Mouse (Mus musculus): ENCODE measurements around the gene Map3k11.

Map3k11 gene

DNA sequence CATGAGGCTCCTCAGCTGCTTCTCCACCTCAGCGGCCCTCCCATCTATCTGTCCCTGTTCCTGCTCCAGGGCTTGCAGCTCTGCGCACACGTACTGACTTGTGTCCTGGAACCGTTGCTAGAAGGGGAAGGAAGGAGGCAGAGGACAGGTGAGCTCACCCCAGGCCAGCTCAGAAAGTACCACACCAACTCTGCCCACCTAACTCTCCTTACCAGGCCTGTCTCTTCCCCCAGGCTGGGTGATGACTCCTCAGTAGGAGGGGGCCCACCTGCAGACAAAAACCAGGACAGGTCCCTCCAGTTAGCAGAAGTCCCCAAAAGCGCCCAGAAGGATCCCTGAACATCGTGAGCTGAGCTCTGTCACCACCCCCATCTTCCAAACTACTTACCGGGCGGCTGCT, 22.0 kb downstream of the Map3k11 start:
- DNase-seq (ENCODE audit: low spot score in 2 of 2), result no peak

DNA sequence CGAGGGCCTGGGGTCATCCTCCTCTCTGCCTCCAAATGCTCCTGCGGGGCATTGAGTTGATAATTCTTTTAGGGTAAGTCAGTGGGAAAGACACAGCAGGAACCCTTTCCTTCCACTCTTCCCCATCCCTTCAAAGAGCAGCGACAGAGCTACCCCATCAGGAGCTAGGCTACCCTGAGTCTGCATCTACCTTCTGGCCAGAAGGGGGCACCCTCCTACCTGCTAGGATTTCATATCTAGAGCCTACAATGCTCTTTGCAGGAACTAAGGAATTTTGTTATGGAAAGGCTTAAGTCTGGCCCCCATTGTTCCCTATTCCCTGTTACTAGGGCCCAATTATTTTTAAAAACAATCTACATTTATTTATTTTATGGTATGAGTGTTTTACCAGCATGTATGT, 22.7 kb downstream of the Map3k11 start:
- peak in 1 of 2 experiments; percentile 65 for DNase-seq (ENCODE audit: low spot score in 2 of 2)

DNA sequence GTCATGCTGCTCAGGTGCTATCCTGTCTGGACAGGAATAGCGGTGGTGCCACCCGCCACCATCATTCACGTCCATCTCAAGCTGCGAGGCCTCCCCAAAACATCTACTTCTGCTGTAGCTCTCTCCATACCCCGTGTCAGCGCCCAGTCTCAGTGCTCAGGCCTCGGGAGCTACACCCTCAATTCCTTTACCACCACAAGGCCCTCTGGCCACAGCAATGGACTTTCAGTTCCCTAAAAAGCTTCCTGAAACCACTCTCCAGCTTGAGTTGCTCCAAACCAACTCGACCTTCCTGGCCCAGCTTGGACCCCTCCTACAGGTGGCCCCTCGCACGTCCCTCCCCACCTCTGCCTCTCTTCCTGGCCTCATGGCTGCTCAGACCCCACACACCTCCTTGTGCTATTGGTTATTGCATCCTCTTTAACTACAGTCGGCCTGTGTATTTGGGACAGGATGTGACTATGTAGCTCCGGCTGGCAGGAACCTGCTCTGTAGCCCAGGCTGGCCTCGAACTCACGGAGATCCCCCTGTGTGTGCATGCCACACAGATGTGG, 23.4 kb downstream of the Map3k11 start:
- DNase-seq (ENCODE audit: low spot score in 2 of 2), result no peak

DNA sequence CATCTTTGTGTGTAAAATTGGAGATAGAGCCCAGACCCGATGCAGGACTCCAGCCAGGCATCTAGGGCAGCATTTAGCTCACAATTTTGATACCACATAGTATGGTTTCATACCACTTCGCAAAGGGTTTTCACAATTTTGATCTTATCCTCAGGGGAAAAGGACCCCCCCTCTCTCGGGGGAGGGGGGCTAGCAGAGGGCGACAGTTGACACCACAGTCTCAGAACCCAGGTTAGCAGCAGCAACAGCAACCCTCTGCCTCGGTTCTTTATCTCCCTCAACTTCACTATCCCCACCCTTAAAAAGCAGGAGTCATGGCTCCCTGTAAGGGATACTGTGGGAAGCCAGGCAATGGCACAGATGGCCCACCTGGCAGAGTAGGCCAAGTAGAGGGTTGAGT, 24.7 kb downstream of the Map3k11 start:
- no peak for DNase-seq (ENCODE audit: low spot score in 2 of 2)

DNA sequence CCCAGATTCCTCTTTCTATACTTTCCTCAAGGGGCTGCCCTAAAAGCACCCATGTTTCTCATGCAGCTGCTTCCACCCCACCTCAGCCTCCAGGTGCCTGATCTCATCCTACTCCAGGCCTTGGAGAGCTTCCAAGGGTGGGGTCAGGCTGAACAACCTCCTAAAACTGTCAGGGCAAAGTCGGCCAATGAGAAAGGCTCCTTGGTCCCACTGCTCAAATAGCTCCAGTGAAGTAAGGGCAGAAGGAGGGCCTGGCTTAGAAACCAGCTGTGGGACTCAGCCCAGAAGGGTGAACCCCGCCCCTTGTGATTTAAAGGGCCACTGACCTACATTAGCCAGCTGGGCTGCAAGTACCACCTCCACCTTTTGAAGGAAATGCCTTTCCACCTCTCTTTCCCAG, 25.2 kb downstream of the Map3k11 start:
- no peak for DNase-seq (ENCODE audit: low spot score in 2 of 2)

DNA sequence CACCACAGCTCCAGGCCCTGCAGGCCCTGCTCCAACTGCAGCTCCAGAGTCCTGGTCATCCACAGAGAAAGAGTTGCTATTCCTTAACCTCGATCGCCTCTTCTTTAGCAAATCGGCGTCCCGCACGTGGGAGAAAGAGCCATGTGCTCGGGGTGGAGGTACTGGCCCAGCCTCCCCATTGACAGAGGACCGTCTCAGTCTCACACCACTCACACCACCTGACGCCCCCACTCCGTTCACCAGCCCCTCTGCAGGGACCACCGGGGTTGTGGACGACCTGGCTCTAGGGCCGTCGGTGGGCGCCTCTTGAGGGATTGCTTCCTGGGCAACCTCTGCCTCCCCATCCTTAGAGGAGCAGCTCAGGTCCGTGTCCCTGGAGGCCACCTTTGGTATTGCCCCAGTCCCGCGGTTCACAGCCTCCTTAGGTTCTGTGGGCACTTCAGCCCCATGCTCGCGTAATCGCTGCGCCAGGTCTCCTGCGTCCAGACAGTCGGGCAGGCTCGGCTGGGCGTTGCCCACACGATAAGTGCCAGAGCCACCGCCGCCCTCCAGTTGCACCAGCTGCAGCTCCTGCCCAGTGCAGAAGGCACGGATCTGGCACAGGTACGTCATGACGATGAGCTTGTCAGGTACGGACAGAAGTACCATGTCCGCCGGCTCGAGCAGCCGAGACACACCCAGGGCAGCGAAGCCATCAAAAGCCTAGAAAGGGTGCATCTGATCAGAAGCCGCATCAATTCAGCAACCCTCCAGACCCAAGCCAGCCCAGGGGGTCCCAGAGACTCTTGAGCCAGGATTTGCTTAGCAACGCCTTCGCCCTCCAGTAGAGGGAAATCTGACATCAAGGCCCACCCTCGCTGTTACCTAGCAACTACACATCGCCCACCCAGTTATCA, 27.5 kb downstream of the Map3k11 start:
- peak in 1 of 2 experiments; percentile 54 for DNase-seq (ENCODE audit: low spot score in 2 of 2)

DNA sequence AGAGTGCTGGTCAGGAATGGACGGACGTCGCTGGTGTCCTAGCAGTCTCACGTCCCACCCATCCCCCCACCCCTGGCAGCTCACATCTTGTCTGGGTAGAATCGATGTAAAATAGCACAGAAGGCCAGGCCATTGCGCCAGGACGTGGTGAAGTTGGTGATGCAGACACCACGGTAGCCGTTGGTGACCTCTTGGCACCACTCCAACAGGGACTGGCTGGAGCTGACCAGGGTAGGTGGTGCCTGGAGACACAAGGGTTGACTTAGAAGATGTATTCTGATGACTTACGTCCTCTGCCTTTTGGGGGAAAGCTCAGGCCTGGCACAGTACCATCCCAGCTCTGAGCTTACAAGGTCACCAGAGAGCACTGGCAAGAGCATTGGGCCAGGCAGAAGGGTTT, 28.4 kb downstream of the Map3k11 start:
- DNase-seq (ENCODE audit: low spot score in 2 of 2), result no peak

DNA sequence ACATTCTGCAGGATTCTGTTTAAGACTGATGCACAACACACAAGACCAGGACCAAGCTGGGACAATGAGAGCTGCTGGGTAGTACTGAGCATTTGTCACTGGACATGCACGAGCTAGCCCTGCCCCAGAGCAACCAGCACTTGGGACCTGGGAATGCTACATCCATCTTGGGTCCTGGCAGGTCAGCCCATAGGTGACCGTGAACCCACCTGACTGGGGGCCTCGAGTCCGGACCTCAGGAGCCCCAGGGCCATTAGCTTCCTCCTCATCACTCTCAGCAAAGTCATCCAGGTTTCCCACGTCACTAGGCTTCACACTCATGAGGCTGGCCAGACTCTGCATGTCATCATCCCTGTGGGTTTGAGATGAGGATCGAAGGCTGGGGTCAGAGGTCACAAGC, 32.7 kb downstream of the Map3k11 start:
- DNase-seq (ENCODE audit: low spot score in 2 of 2), result no peak

DNA sequence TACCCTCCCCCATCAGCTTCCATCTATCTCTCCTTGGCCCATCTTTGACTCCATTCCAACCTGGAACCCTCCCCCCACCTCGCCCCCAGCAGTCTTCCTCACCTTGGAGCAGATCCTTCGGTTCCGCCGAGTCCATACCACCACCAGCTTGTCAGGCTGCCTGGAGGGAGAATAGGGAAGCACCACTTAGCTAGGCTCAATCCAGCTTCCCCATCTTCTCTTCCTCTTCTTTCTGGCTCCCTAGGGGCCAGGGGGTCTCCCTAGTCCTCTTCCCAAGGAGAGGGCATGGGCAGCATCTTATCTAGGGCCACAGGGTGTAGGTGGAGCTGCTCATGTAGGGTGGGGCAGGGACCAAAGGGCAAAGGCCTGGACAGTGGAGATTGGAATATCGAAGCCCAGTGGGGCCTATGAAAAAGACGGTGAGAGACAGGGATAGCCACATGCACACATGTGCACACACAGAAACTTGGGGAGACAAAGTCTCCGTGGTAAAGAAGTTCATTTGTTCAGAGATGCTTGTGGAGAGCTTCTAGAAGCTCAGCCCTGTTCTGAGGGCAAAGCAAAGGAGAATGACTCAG, 34.4 kb downstream of the Map3k11 start:
- DNase-seq (ENCODE audit: low spot score in 2 of 2), result no peak

DNA sequence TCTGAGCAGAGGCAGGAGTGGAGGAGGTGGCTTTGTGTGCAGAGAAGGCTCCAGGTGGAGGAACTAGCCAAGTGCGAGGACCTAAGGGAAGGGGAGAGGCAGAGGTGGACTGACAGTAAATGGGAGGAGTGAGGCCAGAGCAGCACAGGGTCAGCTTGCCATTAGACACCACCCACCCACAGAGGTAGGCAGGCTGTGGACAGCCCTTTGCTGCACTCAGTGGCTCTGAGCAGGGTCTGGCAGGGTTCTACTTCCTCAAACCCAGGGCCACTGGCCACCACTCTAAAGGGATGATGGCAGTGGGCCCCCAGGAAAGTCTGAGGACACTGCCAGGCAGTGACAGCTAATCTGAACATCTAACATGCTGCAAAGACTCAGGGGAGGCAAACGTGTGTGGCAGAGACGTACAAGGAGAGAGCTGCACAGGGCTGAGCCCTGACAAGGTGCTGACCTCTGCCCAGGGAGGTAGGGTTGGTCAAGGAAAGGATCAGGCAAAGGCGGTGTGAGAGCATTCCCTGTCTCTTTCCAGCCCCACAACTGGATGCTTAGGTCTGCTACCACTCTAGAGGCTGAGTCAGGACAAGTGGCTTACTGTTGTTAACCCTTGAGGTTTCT, 35.5 kb downstream of the Map3k11 start:
- no peak for DNase-seq (ENCODE audit: low spot score in 2 of 2)

DNA sequence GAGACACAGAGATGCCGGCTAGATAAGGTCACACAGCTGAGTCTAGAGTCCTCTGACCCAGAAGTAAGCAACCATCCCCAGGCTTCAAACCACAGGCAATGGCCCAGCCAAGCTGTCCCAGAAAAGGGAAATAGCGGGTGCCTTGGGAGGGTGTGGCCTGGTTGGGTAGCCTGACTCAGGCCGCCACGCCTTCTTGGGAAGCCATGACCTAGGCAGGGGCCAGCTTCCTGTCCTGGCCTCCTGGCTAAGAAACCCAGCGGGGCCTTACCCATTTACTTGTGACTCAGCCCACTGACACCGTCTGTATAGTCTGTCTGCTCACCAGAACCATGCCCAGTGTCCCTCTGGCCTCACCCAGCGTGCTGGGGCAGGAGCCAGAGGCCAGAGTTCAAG, 36.0 kb downstream of the Map3k11 start:
- DNase-seq (ENCODE audit: low spot score in 2 of 2), result no peak

DNA sequence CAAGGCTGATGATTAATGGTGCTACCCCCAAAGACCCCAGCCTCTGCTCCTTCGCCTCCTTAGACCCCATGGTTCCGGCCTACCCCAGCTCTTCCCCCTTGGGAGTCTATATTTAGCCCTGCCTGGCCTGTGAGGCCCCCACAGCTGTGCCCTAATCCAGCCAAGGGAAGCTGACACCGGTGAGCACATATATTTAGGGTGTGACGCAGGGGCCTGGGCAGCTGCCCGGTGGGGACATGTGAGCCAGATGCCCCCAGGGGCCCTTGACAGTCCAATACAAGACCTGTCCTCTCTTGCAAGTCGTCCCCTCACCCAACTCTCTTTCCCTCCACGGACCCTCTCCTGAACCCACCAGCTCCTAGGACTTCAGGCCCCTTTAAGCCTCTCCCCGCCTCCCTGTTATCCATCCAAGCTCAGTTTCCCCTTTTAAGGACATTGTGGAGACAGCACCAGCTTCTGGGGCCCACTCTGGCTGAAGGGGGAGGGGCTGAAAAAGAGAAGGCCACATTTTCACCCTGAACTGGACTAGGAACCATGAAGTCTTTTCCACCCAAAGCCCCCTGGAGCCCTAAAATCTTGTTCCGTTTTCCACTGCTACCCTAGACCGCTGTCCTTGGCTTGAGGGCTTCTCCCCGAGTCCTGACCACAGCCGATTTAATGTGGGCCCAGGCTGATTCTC, 36.6 kb downstream of the Map3k11 start:
- no peak for DNase-seq (ENCODE audit: low spot score in 2 of 2)

DNA sequence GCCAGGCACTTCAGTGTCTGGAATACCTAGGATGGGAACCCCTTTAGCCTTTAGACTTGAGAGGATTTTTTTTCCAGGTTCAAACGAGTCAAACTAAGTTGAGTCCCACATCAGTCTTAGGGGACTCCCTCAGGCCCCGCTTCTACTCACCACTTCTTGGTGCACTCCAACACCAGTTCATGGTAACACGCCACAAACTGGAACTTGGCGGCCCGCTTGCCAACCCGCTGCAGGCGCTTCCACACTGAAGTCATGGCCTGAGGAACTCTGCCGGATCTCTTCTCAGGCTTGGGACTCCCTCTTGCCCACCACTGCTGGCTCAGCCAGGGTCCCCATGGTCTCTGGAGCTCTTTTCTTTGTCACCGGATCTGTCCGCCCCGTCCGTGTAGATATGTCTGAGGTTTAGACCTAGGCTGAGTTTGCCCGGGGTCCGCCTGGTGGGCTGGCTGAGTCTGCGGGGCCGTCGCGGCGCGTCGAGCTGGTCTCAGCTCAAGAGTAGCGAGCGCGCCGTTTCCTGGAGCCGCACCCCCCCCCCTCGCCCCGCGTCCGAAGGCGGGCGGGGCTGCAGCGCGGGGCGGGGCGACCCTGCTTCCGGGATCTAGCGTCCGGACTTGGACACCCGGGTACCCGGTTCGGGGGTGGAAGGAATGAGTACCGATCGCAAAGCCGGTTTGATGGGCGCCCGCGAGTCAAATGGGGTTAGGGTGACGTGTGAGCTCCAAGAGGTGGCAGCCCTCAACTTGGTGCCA, 37.4 kb downstream of the Map3k11 start, which contains the start of gene Ehbp1l1:
Gene Ehbp1l1 (minus strand): TSS at position 551 of the 749 bp plus-strand sequence.
- no peak for DNase-seq (ENCODE audit: low spot score in 2 of 2)

DNA sequence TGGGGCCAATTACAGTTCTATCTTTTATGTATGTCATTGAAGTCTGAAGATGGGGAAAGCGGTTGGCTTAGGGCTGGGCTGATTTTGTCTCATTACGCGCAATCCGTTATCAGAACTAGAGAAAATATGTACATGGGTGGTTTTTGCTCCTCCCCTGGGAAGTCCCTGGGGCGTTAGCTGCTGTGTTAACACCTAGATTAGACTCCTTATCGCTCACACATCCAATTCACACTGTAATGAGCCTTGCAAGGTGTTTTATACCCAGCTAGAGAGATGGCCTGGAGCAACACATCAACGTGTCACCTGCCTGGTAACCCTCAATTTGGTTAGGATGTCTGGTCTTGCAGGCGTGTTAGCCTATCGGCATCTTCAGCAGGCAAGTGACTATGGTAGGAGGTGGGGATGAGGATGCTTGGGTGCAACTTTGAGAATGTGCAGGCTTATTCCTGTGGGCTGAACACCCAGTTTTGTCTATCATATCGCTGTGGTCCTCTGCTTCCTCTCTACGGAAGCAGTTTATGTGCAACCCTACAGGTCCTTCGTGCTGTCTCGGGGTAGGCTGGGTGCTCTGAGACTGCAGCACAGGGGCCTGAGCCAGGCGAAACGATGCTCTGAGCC, 38.5 kb downstream of the Map3k11 start:
- DNase-seq (ENCODE audit: low spot score in 2 of 2), result no peak

DNA sequence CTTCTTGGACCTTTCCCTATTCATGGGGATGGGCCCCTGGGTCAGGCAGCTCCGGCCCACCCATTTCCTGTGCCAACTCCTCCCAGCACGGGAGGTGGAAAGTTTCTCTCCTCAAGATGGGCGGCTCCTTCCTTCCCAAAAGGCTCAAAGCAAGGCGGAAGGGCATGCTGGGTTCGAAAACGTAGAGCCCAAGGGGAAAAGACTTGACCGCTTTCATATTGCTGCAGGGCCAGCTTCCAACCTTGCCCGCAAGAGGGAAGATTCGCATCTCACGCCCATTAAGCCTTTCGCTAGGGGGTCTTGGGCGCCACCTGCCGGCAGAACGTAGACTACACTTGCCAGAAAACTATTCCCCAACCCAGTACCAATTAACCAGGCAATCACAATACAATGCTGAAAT, 39.2 kb downstream of the Map3k11 start:
- peak; percentile 90 to 92 for DNase-seq (ENCODE audit: low spot score in 2 of 2)

DNA sequence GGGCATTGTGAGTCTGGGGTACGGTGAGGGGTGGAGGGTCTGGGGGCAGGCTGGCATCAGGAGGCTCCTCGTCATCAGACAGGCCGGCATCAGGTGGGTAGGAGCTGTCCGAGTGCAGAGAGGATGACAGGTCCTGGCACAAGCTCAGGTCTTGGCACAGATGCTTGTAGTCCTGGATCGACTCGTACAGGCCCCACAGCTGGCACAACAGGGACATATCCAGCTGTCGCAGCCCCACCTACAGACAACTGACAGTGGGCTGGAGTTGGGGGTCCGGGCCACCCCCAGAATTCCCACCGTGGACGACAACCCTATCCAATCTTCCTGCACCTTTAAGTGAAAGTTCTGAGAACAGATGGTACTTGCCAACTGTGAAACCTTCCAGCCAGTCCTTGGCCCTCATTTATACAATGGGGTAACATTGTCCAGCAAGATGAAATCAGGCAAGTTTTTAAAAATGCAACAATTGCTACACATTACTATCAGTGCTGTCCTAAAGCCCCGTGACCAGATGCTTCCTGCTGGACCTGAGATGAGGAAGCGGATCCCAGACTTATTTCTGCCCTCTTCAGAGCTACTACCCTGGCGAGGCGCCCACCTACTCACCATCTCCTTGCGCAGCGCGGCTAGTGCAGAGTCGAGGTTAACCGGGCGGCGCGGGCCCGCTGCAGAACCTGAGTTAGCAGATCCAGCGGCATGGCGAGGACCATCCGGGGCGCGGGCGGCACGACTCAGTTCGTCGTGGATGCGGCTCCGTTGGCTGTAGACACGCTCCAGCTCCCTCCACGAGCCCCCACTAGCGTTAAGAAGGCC, 40.3 kb downstream of the Map3k11 start:
- DNase-seq (ENCODE audit: low spot score in 2 of 2), result peak in 1 of 2 experiments; percentile 69

DNA sequence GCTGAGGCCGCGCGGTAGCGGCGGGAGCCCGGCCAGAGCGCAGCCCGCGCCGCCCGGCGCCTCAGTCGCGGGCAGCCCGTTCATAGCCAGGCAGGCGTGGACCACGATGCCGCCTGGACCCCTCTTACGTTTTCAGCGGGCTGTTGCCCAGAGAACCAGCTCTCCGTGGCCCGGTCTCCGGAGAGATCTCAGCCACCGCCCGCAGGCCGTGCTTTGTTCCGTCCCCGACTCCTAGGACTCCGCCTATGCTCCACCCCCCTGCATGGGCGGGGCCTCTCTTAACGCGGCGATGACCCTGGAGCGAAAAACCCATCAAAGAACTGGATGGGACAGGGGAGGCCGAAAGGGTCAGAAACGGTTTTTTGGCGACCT, 40.9 kb downstream of the Map3k11 start, which contains the start of gene Fam89b:
Gene Fam89b (minus strand): TSS at position 210 of the 372 bp plus-strand sequence.
- peak; percentile 65 to 82 for DNase-seq (ENCODE audit: low spot score in 2 of 2)

DNA sequence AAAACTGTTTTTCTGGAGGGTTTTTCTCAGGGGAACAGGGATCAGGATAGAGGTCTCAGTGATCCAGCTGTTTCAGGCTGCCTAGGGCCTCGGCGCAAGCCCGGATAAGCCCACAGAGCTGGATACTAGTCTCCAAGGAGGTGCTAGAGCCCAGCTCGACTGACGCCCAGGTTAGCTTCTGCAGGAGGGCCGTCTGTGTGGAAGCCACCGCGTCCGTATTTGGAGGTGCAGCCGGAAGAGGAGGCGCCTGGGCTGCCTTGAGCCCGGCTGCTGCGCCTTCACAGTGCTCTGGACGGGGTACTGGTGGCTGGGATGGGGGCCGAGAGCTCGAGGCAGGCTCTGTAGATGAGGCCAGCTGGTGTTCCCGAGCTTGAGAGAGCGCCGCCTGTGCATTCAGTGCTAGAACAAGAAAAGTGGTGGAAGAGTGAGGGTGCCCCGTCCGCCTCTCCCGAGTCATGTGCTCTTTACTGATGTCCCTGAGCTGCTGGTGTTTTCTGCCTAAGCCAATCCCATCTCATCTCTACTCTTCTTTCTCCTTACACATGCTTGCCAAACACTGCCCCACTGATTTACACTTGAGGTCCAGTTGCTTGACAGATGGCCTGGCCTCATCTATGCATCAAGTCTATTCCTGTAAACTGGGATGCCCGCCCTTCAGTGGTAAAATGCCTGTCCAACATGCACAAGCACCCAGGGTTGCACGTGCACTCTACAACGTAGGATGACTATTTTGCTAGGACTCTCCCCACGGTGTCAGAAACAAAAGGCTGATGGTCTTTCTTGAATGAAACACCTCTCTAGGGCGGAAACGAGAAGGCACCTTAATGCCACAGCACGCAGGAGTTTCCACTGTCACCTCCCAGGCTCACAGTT, 42.0 kb downstream of the Map3k11 start:
- peak in 1 of 2 experiments; percentile 54 for DNase-seq (ENCODE audit: low spot score in 2 of 2)
